Comparison of ENCODE assay signal across 7 mouse cellular contexts in the genomic region with DNA sequence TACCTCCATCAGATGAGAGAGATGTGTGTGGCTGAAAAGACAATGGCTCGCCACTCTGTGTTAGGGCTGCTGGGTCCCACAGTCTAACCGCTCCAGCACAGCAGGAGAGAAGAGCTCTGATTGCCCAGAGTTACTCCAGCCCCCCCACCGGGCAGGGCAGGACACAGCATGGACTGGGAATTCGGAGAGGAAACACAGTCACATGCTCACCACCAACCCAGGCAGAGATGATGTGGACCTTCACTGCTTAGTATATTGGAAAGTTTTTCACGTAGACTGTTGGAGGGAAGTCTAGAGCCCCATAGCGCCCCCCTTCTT. TPM values are rescaled to one million over a fixed set of nuclear protein-coding genes. Genes with fewer than 3 reads are reported as not detected.
A peak's percentile ranks its signal among the peaks of the same experiment; 100 is the strongest.
DNase-seq lines count a peak whose midpoint lies in the region; ATAC-seq and TF ChIP-seq lines count a peak whose summit lies in the region.

No protein-coding gene starts in this region.

- 0 out of 2 replicates have a peak overlapping the region, but pooled peaks have one; percentile 54 for H3K9ac ChIP-seq in ES-Bruce4 (ENCODE audit: low read depth, poor library complexity, severe bottlenecking)
- no peak overlapping the region for H3K9ac ChIP-seq in hindbrain, embryonic 11.5 days (ENCODE audit: low read depth, low read length)

- H3K36me3 ChIP-seq in ES-Bruce4 (ENCODE audit: control insufficient read depth, insufficient read depth, low read length, poor library complexity, severe bottlenecking), result no peaks in the 10 kb centered on the region
- H3K36me3 ChIP-seq in hindbrain, embryonic 11.5 days (ENCODE audit: control insufficient read depth, insufficient read depth, low read length), result no peaks in the 10 kb centered on the region

- no peak for TF ChIP-seq EP300 in ES-Bruce4 (IDR thresholded peaks at IDR 0.05; ENCODE audit: insufficient read depth, low read depth, low read length)

- H3K4me3 ChIP-seq in ES-Bruce4 (ENCODE audit: low read depth, low read length), result peak overlapping the region; percentile 71
- H3K4me3 ChIP-seq in hindbrain, embryonic 11.5 days (ENCODE audit: low read depth, low read length), result no peak overlapping the region

- TF ChIP-seq POLR2A in ES-Bruce4 (IDR thresholded peaks at IDR 0.05; ENCODE audit: insufficient read depth, low read length), result no peak

- ATAC-seq in hindbrain, embryonic 11.5 days (ENCODE audit: low FRiP score), result no peak
- no peak for ATAC-seq in frontal cortex, adult (ENCODE audit: low TSS enrichment)

- 16% methylated on average over 6 of the region's 6 CpGs for WGBS in hindbrain, embryonic 11.5 days

- peak; percentile 42 for DNase-seq in R1 (ENCODE audit: low read depth, low spot score)
- DNase-seq in hindbrain, embryonic 11.5 days (ENCODE audit: low spot score), result peak; percentile 24
- DNase-seq in mesoderm, embryonic 11.5 days (ENCODE audit: low read depth, low spot score), result peak; percentile 11
- no peak for DNase-seq in spleen, postnatal 10 days (ENCODE audit: low spot score in 2 of 2)
- no peak for DNase-seq in layer of hippocampus, adult 18-20 months (ENCODE audit: low spot score in 2 of 2)

- H3K4me1 ChIP-seq in ES-Bruce4 (ENCODE audit: control insufficient read depth, insufficient read depth, low read length), result no peaks in the 10 kb centered on the region
- no peaks in the 10 kb centered on the region for H3K4me1 ChIP-seq in hindbrain, embryonic 11.5 days (replicated peaks; ENCODE audit: control insufficient read depth, insufficient read depth, low read length)

- no peaks in the 10 kb centered on the region for H3K27me3 ChIP-seq in ES-Bruce4 (ENCODE audit: control insufficient read depth, insufficient read depth, low read length, poor library complexity, severe bottlenecking)
- no peaks in the 10 kb centered on the region for H3K27me3 ChIP-seq in hindbrain, embryonic 11.5 days (ENCODE audit: control insufficient read depth, insufficient read depth, low read length)

- H3K9me3 ChIP-seq in ES-Bruce4 (replicated peaks; ENCODE audit: control insufficient read depth, insufficient read depth, low read length, poor library complexity, severe bottlenecking), result no peaks in the 10 kb centered on the region
- no peaks in the 10 kb centered on the region for H3K9me3 ChIP-seq in hindbrain, embryonic 11.5 days (ENCODE audit: control insufficient read depth, low read length)

- no peak overlapping the region for H3K27ac ChIP-seq in ES-Bruce4 (ENCODE audit: insufficient read depth, low read length)
- no peak overlapping the region for H3K27ac ChIP-seq in hindbrain, embryonic 11.5 days (ENCODE audit: low read depth, low read length)

- no peak overlapping the region; the same call in 1 of the 2 replicates for H3K4me2 ChIP-seq in hindbrain, embryonic 11.5 days (replicated peaks; ENCODE audit: low read depth, low read length)

- peak; percentile 6 for TF ChIP-seq CTCF in ES-Bruce4 (IDR thresholded peaks at IDR 0.05; ENCODE audit: low read depth, low read length)

RNA-seq across cellular contexts. Expression of a gene that starts 37.3 kb away (rescaled TPM):
- 75.1 and 81.4 TPM in 2 replicates for polyA plus RNA-seq in ES-Bruce4 (2011; ENCODE audit: insufficient read depth, insufficient read length, low read depth, missing spikeins)
- polyA plus RNA-seq in hindbrain, embryonic 11.5 days (2014; fragmentation: Nextera tagmentation; extraction: Ambion mirVana), result 59.1 and 60.9 TPM in 2 replicates
- 100 to 1,000 TPM; 129 to 140 TPM for total RNA-seq in layer of hippocampus, adult 18-20 months (2021)

RNA-seq across cellular contexts. Expression of a gene that starts 46.1 kb away (rescaled TPM):
- 23.1 and 28.2 TPM in 2 replicates for polyA plus RNA-seq in ES-Bruce4 (2011; ENCODE audit: insufficient read depth, insufficient read length, low read depth, missing spikeins)
- 78.8 and 94.8 TPM in 2 replicates for polyA plus RNA-seq in hindbrain, embryonic 11.5 days (2014; fragmentation: Nextera tagmentation; extraction: Ambion mirVana)
- total RNA-seq in layer of hippocampus, adult 18-20 months (2021), result 10 to 100 TPM; 50.7 to 54.3 TPM

Comparison
In these comparisons a context has a peak if more than half of its experiments do, and no peak if none do; other contexts are left out.
1. DNase-seq: peak in R1 (single experiment), hindbrain, embryonic 11.5 days (single experiment) and mesoderm, embryonic 11.5 days (single experiment); none in spleen, postnatal 10 days (0 of 2) and layer of hippocampus, adult 18-20 months (0 of 2).